Mouse (Mus musculus) bone marrow macrophage, adult 2 months (primary cell): Measurements from ENCODE around the gene Rufy3.

Experiments
- CTCF ChIP-seq: IDR thresholded peaks from 2 replicates; pipeline ENCODE4 v1.5.1; 2012; ENCODE audit warnings: low read depth, mild to moderate bottlenecking, low read length, moderate library complexity
- POLR2A ChIP-seq: IDR thresholded peaks from 2 replicates; pipeline ENCODE4 v1.6.1; 2012; ENCODE audit warnings: mild to moderate bottlenecking, low read depth, low read length, borderline replicate concordance

GRCm38 (mm10) chr5:88564501-88565147 lies at the start of gene Rufy3:
- TF ChIP-seq CTCF = no peak
- TF ChIP-seq POLR2A = no peak
